Mouse (Mus musculus) forebrain, embryonic 12.5 days (tissue): ENCODE results near the gene Gm49337. TPM values are rescaled to one million over a fixed set of nuclear protein-coding genes. Genes with fewer than 3 reads are reported as not detected.
"Not testable (repeated sequence)": the region's sequence is repeated elsewhere in the genome, so short reads cannot be mapped to it uniquely, and the experiment has no call there.

Experiments
- ATAC-seq: fragments of 200-750 bp; cut with Nextera tagmentation; 2 replicates; pipeline ENCODE4 v1.8.0; 2017; ENCODE audit warnings: moderate TSS enrichment; ENCODE audit not compliant: low FRiP score
- H3K27ac ChIP-seq: fragments of 300-500 bp; sonication (generic); 2 replicates; pipeline ENCODE4 v1.5.1; 2016; ENCODE audit warnings: mild to moderate bottlenecking
- H3K27me3 ChIP-seq: fragments of 300-500 bp; sonication (generic); 2 replicates; pipeline ENCODE4 v1.6.1; 2016; ENCODE audit warnings: mild to moderate bottlenecking
- H3K36me3 ChIP-seq: fragments of 300-500 bp; sonication (generic); replicated peaks from 2 replicates; pipeline ENCODE4 v1.6.1; 2016; ENCODE audit warnings: mild to moderate bottlenecking
- H3K4me1 ChIP-seq: fragments of 300-500 bp; sonication (generic); 2 replicates; pipeline ENCODE4 v1.6.1; 2016
- H3K4me2 ChIP-seq: fragments of 300-500 bp; sonication (generic); 2 replicates; pipeline ENCODE4 v1.6.1; 2016; ENCODE audit warnings: mild to moderate bottlenecking, moderate library complexity
- H3K4me3 ChIP-seq: fragments of 300-500 bp; sonication (generic); replicated peaks from 2 replicates; pipeline ENCODE4 v1.5.1; 2016; ENCODE audit warnings: mild to moderate bottlenecking
- H3K9ac ChIP-seq: fragments of 300-500 bp; sonication (generic); 2 replicates; pipeline ENCODE4 v1.6.1; 2016; ENCODE audit warnings: mild to moderate bottlenecking
- H3K9me3 ChIP-seq: fragments of 300-500 bp; sonication (generic); 2 replicates; pipeline ENCODE4 v1.6.1; 2016
- WGBS: fragments of 180-500 bp; shearing (Covaris S2); methylation state at CpG from one replicate; pipeline ENCODE4 v1.1.7; 2016; 5-methylcytosine and 5-hydroxymethylcytosine counted together
- polyA plus RNA-seq: library from polyadenylated mRNA; unstranded; fragments of >200 nt; fragmentation: Nextera tagmentation; extraction: Ambion mirVana; gene quantifications from 2 replicates; pipeline ENCODE4 v1.2.1, GENCODE M21; 2016

The Gm49337 gene
- polyA plus RNA-seq, 1 experiment from 2014 or later, result not detected

GRCm38 (mm10) chr4:116220071-116220650 lies 47.0 kb downstream of the Gm49337 start:
- Histone ChIP-seq H3K27ac (peak overlapping the region; percentile 100), H3K36me3 (no peaks in the 10 kb centered on the region), H3K4me1 (peaks cover 9% of the 10 kb centered on the region), H3K9me3 (no peaks in the 10 kb centered on the region), H3K4me2 (peak overlapping the region; percentile 76), H3K27me3 (no peaks in the 10 kb centered on the region), H3K4me3 (peak overlapping the region; percentile 64), H3K9ac (peak overlapping the region; percentile 95)
- WGBS, result 3% methylated on average over 6 of the region's 6 CpGs
- no peak for ATAC-seq

- Histone ChIP-seq H3K27me3 (no peaks in the 10 kb centered on the region), H3K4me3 (peak overlapping the region; percentile 64), H3K4me2 (peak overlapping the region; percentile 76), H3K4me1 (peaks cover 9% of the 10 kb centered on the region), H3K9ac (peak overlapping the region; percentile 95), H3K36me3 (no peaks in the 10 kb centered on the region), H3K9me3 (no peaks in the 10 kb centered on the region), H3K27ac (peak overlapping the region; percentile 100)
- ATAC-seq, result no peak
- WGBS, result under 1% methylated on average over 21 of the region's 26 CpGs
Observed at GRCm38 (mm10) chr4:116220780-116221139, 47.6 kb downstream of the Gm49337 start.

- Histone ChIP-seq H3K27ac (peak within 1 kb of the TSS; percentile 100), H3K4me1 (peaks cover 9% of the 10 kb centered on the region), H3K9me3 (no peaks in the 10 kb centered on the region), H3K9ac (peak within 1 kb of the TSS; percentile 95), H3K27me3 (no peaks in the 10 kb centered on the region), H3K36me3 (no peaks in the 10 kb centered on the region), H3K4me3 (peak within 1 kb of the TSS; percentile 64), H3K4me2 (peak within 1 kb of the TSS; percentile 76)
- WGBS, result under 1% methylated on average over 52 of the region's 53 CpGs
- ATAC-seq, result peak; percentile 99
Observed at GRCm38 (mm10) chr4:116221140-116221851, 48.1 kb downstream of the Gm49337 start, which contains the start of gene Pik3r3. TSS of gene Pik3r3 (plus strand) at chr4:116221618.

GRCm38 (mm10) chr4:116221996-116222842 lies 49.0 kb downstream of the Gm49337 start:
- H3K4me3 ChIP-seq, result peak overlapping the region; percentile 64
- H3K4me1 ChIP-seq, result peaks cover 9% of the 10 kb centered on the region
- H3K4me2 ChIP-seq, result peak overlapping the region; percentile 76
- ATAC-seq, result no peak
- WGBS, result under 1% methylated on average over 23 of the region's 23 CpGs
- no peaks in the 10 kb centered on the region for H3K9me3 ChIP-seq
- H3K27me3 ChIP-seq, result no peaks in the 10 kb centered on the region
- peak overlapping the region; percentile 95 for H3K9ac ChIP-seq
- no peaks in the 10 kb centered on the region for H3K36me3 ChIP-seq
- peak overlapping the region; percentile 100 for H3K27ac ChIP-seq

- H3K4me2 ChIP-seq, result peak overlapping the region; percentile 76
- peak overlapping the region; percentile 100 for H3K27ac ChIP-seq
- no peaks in the 10 kb centered on the region for H3K9me3 ChIP-seq
- no peaks in the 10 kb centered on the region for H3K36me3 ChIP-seq
- peaks cover 9% of the 10 kb centered on the region for H3K4me1 ChIP-seq
- WGBS, result 1% methylated on average over 6 of the region's 6 CpGs
- H3K4me3 ChIP-seq, result peak overlapping the region; percentile 64
- peak overlapping the region; percentile 95 for H3K9ac ChIP-seq
- H3K27me3 ChIP-seq, result no peaks in the 10 kb centered on the region
- ATAC-seq, result no peak
Observed at GRCm38 (mm10) chr4:116222843-116223119, 49.6 kb downstream of the Gm49337 start.

- ATAC-seq, result no peak
- Histone ChIP-seq H3K4me3 (no peak overlapping the region), H3K36me3 (peaks cover 17% of the 10 kb centered on the region), H3K9me3 (no peaks in the 10 kb centered on the region), H3K27ac (no peak overlapping the region), H3K9ac (no peak overlapping the region), H3K27me3 (no peaks in the 10 kb centered on the region), H3K4me2 (no peak overlapping the region), H3K4me1 (no peaks in the 10 kb centered on the region)
- 76% methylated on average over 3 of the region's 3 CpGs for WGBS
Observed at GRCm38 (mm10) chr4:116243377-116243776, 70.2 kb downstream of the Gm49337 start.

GRCm38 (mm10) chr4:116244240-116244639 lies 71.1 kb downstream of the Gm49337 start:
- ATAC-seq, result no peak
- Histone ChIP-seq H3K4me3 (no peak overlapping the region), H3K4me1 (no peaks in the 10 kb centered on the region), H3K4me2 (no peak overlapping the region), H3K27me3 (no peaks in the 10 kb centered on the region), H3K9ac (no peak overlapping the region), H3K36me3 (peaks cover 17% of the 10 kb centered on the region), H3K9me3 (no peaks in the 10 kb centered on the region), H3K27ac (no peak overlapping the region)
- WGBS, result 82% methylated on average over 2 of the region's 2 CpGs

- H3K27ac ChIP-seq, H3K4me3 ChIP-seq, H3K27me3 ChIP-seq, H3K9me3 ChIP-seq, ATAC-seq, H3K9ac ChIP-seq, H3K4me1 ChIP-seq, H3K4me2 ChIP-seq: not testable (repeated sequence)
- peaks cover 14% of the 10 kb centered on the region for H3K36me3 ChIP-seq
- 50% methylated on average over 3 of the region's 3 CpGs for WGBS
Observed at GRCm38 (mm10) chr4:116245926-116246325, 72.7 kb downstream of the Gm49337 start.

GRCm38 (mm10) chr4:116249986-116250385 lies 76.8 kb downstream of the Gm49337 start:
- WGBS, result 94% methylated on average over 3 of the region's 3 CpGs
- Histone ChIP-seq H3K9me3 (no peaks in the 10 kb centered on the region), H3K4me1 (no peaks in the 10 kb centered on the region), H3K27me3 (no peaks in the 10 kb centered on the region), H3K4me2 (no peak overlapping the region), H3K9ac (no peak overlapping the region), H3K4me3 (no peak overlapping the region), H3K27ac (no peak overlapping the region), H3K36me3 (peaks cover 4% of the 10 kb centered on the region; the same call in 1 of the 2 replicates)
- ATAC-seq, result no peak

GRCm38 (mm10) chr4:116268220-116268619 lies 95.0 kb downstream of the Gm49337 start:
- ATAC-seq, result no peak
- H3K36me3 ChIP-seq, result peaks cover 68% of the 10 kb centered on the region
- H3K4me3 ChIP-seq, result no peak overlapping the region
- no peak overlapping the region for H3K27ac ChIP-seq
- no peaks in the 10 kb centered on the region for H3K4me1 ChIP-seq
- H3K27me3 ChIP-seq, result no peaks in the 10 kb centered on the region
- no peaks in the 10 kb centered on the region for H3K9me3 ChIP-seq
- WGBS, result 97% methylated on average over 6 of the region's 6 CpGs
- H3K4me2 ChIP-seq, result no peak overlapping the region
- no peak overlapping the region for H3K9ac ChIP-seq

GRCm38 (mm10) chr4:116282211-116282610 lies 109.0 kb downstream of the Gm49337 start:
- no peak overlapping the region for H3K4me2 ChIP-seq
- no peak overlapping the region for H3K27ac ChIP-seq
- peaks cover 62% of the 10 kb centered on the region for H3K36me3 ChIP-seq
- WGBS, result 71% methylated on average over 2 of the region's 2 CpGs
- H3K4me1 ChIP-seq, result no peaks in the 10 kb centered on the region
- H3K9me3 ChIP-seq, result no peaks in the 10 kb centered on the region
- H3K27me3 ChIP-seq, result no peaks in the 10 kb centered on the region
- H3K4me3 ChIP-seq, result no peak overlapping the region
- H3K9ac ChIP-seq, result no peak overlapping the region
- no peak for ATAC-seq

- Histone ChIP-seq H3K9ac (no peak overlapping the region), H3K4me1 (no peaks in the 10 kb centered on the region), H3K9me3 (no peaks in the 10 kb centered on the region), H3K36me3 (peaks cover 84% of the 10 kb centered on the region), H3K27ac (no peak overlapping the region), H3K27me3 (no peaks in the 10 kb centered on the region), H3K4me3 (no peak overlapping the region), H3K4me2 (no peak overlapping the region)
- 90% methylated on average over 6 of the region's 6 CpGs for WGBS
- ATAC-seq, result no peak
Observed at GRCm38 (mm10) chr4:116291561-116291960, 118.4 kb downstream of the Gm49337 start.
